Comparison of ENCODE assay signal across 34 mouse cellular contexts in the genomic region with DNA sequence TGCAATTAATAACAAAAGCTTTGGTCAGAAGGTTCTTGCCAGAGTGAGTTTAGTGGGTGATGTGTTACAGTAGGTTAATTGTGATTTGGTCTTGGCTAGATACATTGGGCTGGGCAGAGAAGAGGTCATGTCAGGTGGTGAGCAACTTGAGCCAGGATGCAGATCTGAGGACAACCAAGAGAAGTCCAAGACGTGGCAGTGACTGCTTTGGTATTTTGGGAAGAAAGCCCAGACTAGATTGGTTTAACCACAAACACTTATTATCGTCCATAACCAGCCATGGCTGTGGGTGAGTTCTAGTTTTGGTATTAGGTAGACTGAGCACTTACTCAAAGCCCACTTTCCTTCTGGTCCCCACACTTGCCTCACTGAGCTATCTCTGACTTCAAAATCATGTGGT. TPM values are rescaled to one million over a fixed set of nuclear protein-coding genes. Genes with fewer than 3 reads are reported as not detected.
A peak's percentile ranks its signal among the peaks of the same experiment; 100 is the strongest.
DNase-seq lines count a peak whose midpoint lies in the region; ATAC-seq lines count a peak whose summit lies in the region.
"Had no signal": no experiment of that assay in that cellular context is flagged by ENCODE, and none has a peak within 500 bp of the region (broad histone marks: within the 10 kb centered on the region; RNA-seq: fewer than 3 reads in every experiment).

No protein-coding gene starts in this region.

- 68% methylated on average over 2 of the region's 2 CpGs for WGBS in forebrain, embryonic 12.5 days

- no peaks in the 10 kb centered on the region for H3K36me3 ChIP-seq in forebrain, embryonic 12.5 days (replicated peaks)
- H3K36me3 ChIP-seq: heart, embryonic 12.5 days; heart, embryonic 15.5 days had no signal

- no peak overlapping the region for H3K27ac ChIP-seq in forebrain, embryonic 12.5 days
- H3K27ac ChIP-seq: forebrain, embryonic 15.5 days; heart, adult 2 months; heart, embryonic 15.5 days had no signal

- H3K4me3 ChIP-seq in forebrain, embryonic 12.5 days (replicated peaks) = no peak overlapping the region
- H3K4me3 ChIP-seq: forebrain, embryonic 15.5 days; heart, adult 2 months; heart, embryonic 12.5 days; heart, embryonic 15.5 days had no signal

- no peaks in the 10 kb centered on the region for H3K27me3 ChIP-seq in forebrain, embryonic 12.5 days
- H3K27me3 ChIP-seq: forebrain, embryonic 15.5 days; heart, embryonic 12.5 days; heart, embryonic 15.5 days had no signal

- DNase-seq in heart, adult 11 months = peak; percentile 50
- DNase-seq in heart, adult 9 months (ENCODE audit: low spot score in 2 of 2) = no peak
- DNase-seq in 3T3-L1 (ENCODE audit: low read depth, low spot score) = peak; percentile 55
- no peak for DNase-seq in frontal cortex, adult 2 months (ENCODE audit: extremely low spot score in 1 of 2, low spot score in 1 of 2)
- DNase-seq: adrenal gland, adult 8-10 months; adrenal gland, postnatal 25 days; cerebellum, adult 11-12 months; cerebellum, adult 8-10 months; cerebellum, postnatal 36 days; gastrocnemius, postnatal 25 days; heart, adult 2 months; heart, postnatal 10 days; heart, postnatal 36 days; kidney, adult 18-20 months had no signal

- no peak overlapping the region for H3K9ac ChIP-seq in forebrain, embryonic 12.5 days
- H3K9ac ChIP-seq: forebrain, embryonic 15.5 days; heart, embryonic 12.5 days; heart, embryonic 15.5 days; hindbrain, embryonic 14.5 days had no signal

- peaks cover 40% of the 10 kb centered on the region for H3K4me1 ChIP-seq in forebrain, embryonic 12.5 days

- no peaks in the 10 kb centered on the region for H3K9me3 ChIP-seq in forebrain, embryonic 12.5 days
- H3K9me3 ChIP-seq: forebrain, embryonic 15.5 days; heart, embryonic 12.5 days; heart, embryonic 15.5 days had no signal

- H3K4me2 ChIP-seq in forebrain, embryonic 12.5 days = no peak overlapping the region
- H3K4me2 ChIP-seq: forebrain, embryonic 15.5 days; heart, embryonic 12.5 days; heart, embryonic 15.5 days; hindbrain, embryonic 14.5 days had no signal

- ATAC-seq in common myeloid progenitor, adult 5-6 weeks (replicated peaks; ENCODE audit: low read depth, poor library complexity, severe bottlenecking) = 0 out of 2 replicates have a peak, but pooled peaks have one; percentile 11
- ATAC-seq in forebrain, embryonic 12.5 days (ENCODE audit: low FRiP score) = no peak
- ATAC-seq: activated CD4-positive, CD25-positive, alpha-beta regulatory T cell, adult 4 months; CD4-positive, CD25-positive, alpha-beta regulatory T cell, adult 4 months; forebrain, embryonic 15.5 days; hindbrain, postnatal 0 days; inflammation-experienced regulatory T-cells, adult 6 months; intestine, embryonic 16.5 days had no signal

RNA-seq across cellular contexts. Expression of a gene that starts 57.4 kb away (rescaled TPM):
- not detected in 2 replicates for total RNA-seq in common myeloid progenitor, adult 5-6 weeks (2017)
- not detected in 2 replicates for polyA plus RNA-seq in forebrain, embryonic 12.5 days (2016; fragmentation: Nextera tagmentation; extraction: Ambion mirVana)
- not detected in 2 replicates for polyA plus RNA-seq in frontal cortex, adult 2 months (2012; rRNA removed)
- total RNA-seq: adrenal gland, adult 8-10 months; adrenal gland, postnatal 25 days; gastrocnemius, adult 18-20 months; gastrocnemius, postnatal 25 days; heart, adult 2 months; heart, postnatal 10 days; heart, postnatal 36 days; hindbrain, postnatal 0 days; MEL had no signal
- polyA plus RNA-seq: activated CD4-positive, CD25-positive, alpha-beta regulatory T cell, adult 4 months; brain, embryonic 14.5 days; C2C12; CD4-positive, CD25-positive, alpha-beta regulatory T cell, adult 4 months; embryonic facial prominence, embryonic 11.5 days; embryonic facial prominence, embryonic 14.5 days; forebrain, embryonic 11.5 days; forebrain, embryonic 15.5 days; gonadal fat pad, adult 2 months; heart, adult 2 months; heart, embryonic 12.5 days; heart, embryonic 15.5 days; hindbrain, embryonic 11.5 days; hindbrain, embryonic 14.5 days; hindbrain, postnatal 0 days; inflammation-experienced regulatory T-cells, adult 6 months; intestine, embryonic 16.5 days had no signal

Comparison
In these comparisons a context has a peak if more than half of its experiments do, and no peak if none do; other contexts are left out.
1. DNase-seq: peak in heart, adult 11 months (single experiment) and 3T3-L1 (single experiment); none in heart, adult 9 months (0 of 2) and frontal cortex, adult 2 months (0 of 2).